In the genomic region with DNA sequence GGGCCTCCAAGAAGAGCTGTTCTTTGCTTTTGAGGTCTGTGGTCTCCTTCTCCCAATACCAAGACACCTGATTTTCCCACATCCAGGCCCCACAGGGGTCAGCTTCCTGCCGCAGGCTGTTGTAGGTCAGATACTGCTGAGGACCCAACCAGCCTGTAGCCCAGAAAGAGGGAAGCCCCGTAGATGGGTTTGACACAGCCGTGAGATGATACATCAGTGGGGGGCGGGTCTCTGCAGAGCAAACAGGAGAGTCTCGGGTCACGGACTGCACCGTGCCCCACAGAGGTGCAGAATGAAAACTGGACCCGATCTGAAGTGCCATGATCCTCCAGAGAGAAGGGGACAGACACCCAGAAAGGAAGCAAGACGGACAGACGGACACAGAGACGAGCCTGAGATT, we compare ENCODE assay signal across 1 mouse cellular context.
TF ChIP-seq lines count a peak whose summit lies in the region.

No protein-coding gene starts in this region.

TF ChIP-seq in myocyte, 11 proteins besides CTCF, POLR2A, EP300 and RAD21 (continued from another document):
- TF ChIP-seq CEBPB (IDR thresholded peaks at IDR 0.05; ENCODE audit: insufficient read depth, poor library complexity, severe bottlenecking) (no peak), MYOG (IDR thresholded peaks at IDR 0.05; ENCODE audit: control insufficient read depth in 1 of 3, insufficient read depth in 1 of 3, insufficient read length in 2 of 3, low read depth in 2 of 3) (no peak), SRF (IDR thresholded peaks at IDR 0.05; ENCODE audit: control insufficient read depth, insufficient read length, low read depth) (no peak), TCF3 (IDR thresholded peaks at IDR 0.05; ENCODE audit: insufficient read length, low read depth) (no peak), MYOD1 (IDR thresholded peaks at IDR 0.05; ENCODE audit: control insufficient read depth in 1 of 3, insufficient read length in 2 of 3, low read depth in 2 of 3) (no peak), REST (IDR thresholded peaks at IDR 0.05; ENCODE audit: insufficient read depth, insufficient read length) (no peak), E2F4 (IDR thresholded peaks at IDR 0.05; ENCODE audit: insufficient read depth) (no peak)
